Mouse (Mus musculus): ENCODE data around the gene Edc3.
"Not testable (repeated sequence)": the region's sequence is repeated elsewhere in the genome, so short reads cannot be mapped to it uniquely, and the experiment has no call there.

Gene Edc3

GRCm38 (mm10) chr9:57706496-57706895 is 1.8 kb upstream of the Edc3 start:
- DNase-seq = no peak

- DNase-seq = peak; percentile 50
Measured at GRCm38 (mm10) chr9:57708720-57709274, 457 bp downstream of the Edc3 start.

- DNase-seq = not testable (repeated sequence)
Measured at GRCm38 (mm10) chr9:57710214-57710613, 1.9 kb downstream of the Edc3 start.

GRCm38 (mm10) chr9:57712194-57712593 is 3.9 kb downstream of the Edc3 start:
- DNase-seq = no peak

- DNase-seq = peak; percentile 38
Measured at GRCm38 (mm10) chr9:57718408-57718807, 10.1 kb downstream of the Edc3 start.

- no peak for DNase-seq
Measured at GRCm38 (mm10) chr9:57720736-57721135, 12.4 kb downstream of the Edc3 start.

GRCm38 (mm10) chr9:57722371-57722770 is 14.0 kb downstream of the Edc3 start:
- no peak for DNase-seq

- DNase-seq = peak; percentile 93
Measured at GRCm38 (mm10) chr9:57723315-57723715, 15.0 kb downstream of the Edc3 start.

- DNase-seq = no peak
Measured at GRCm38 (mm10) chr9:57723796-57724195, 15.5 kb downstream of the Edc3 start.

- no peak for DNase-seq
Measured at GRCm38 (mm10) chr9:57724701-57725100, 16.4 kb downstream of the Edc3 start.

- no peak for DNase-seq
Measured at GRCm38 (mm10) chr9:57728312-57728711, 20.0 kb downstream of the Edc3 start.

- no peak for DNase-seq
Measured at GRCm38 (mm10) chr9:57733606-57734005, 25.3 kb downstream of the Edc3 start.

- no peak for DNase-seq
Measured at GRCm38 (mm10) chr9:57739863-57740262, 31.5 kb downstream of the Edc3 start.

- DNase-seq = peak; percentile 72
Measured at GRCm38 (mm10) chr9:57744462-57745091, 36.2 kb downstream of the Edc3 start.

- DNase-seq = no peak
Measured at GRCm38 (mm10) chr9:57747067-57747466, 38.7 kb downstream of the Edc3 start.

- DNase-seq = no peak
Measured at GRCm38 (mm10) chr9:57748137-57748536, 39.8 kb downstream of the Edc3 start.

- no peak for DNase-seq
Measured at GRCm38 (mm10) chr9:57748831-57749230, 40.5 kb downstream of the Edc3 start.

GRCm38 (mm10) chr9:57750901-57751300 is 42.6 kb downstream of the Edc3 start:
- no peak for DNase-seq

- peak; percentile 64 for DNase-seq
Measured at GRCm38 (mm10) chr9:57757578-57757977, 49.2 kb downstream of the Edc3 start.

GRCm38 (mm10) chr9:57758528-57758927 is 50.2 kb downstream of the Edc3 start:
- DNase-seq = no peak

GRCm38 (mm10) chr9:57759289-57759688 is 50.9 kb downstream of the Edc3 start:
- DNase-seq = peak; percentile 92

- DNase-seq = no peak
Measured at GRCm38 (mm10) chr9:57760416-57761146, 52.2 kb downstream of the Edc3 start.

- peak; percentile 39 for DNase-seq
Measured at GRCm38 (mm10) chr9:57761563-57762551, 53.5 kb downstream of the Edc3 start.

Measured in lung, postnatal 36 days (tissue).